Mouse (Mus musculus): ENCODE measurements around the gene Tut7. TPM values are rescaled to one million over a fixed set of nuclear protein-coding genes. Genes with fewer than 3 reads are reported as not detected.
"Not testable (repeated sequence)": the region's sequence is repeated elsewhere in the genome, so short reads cannot be mapped to it uniquely, and the experiment has no call there.

The Tut7 gene
- total RNA-seq, 2 experiments from 2014 or later, result 55.1 to 68.5 TPM

DNA sequence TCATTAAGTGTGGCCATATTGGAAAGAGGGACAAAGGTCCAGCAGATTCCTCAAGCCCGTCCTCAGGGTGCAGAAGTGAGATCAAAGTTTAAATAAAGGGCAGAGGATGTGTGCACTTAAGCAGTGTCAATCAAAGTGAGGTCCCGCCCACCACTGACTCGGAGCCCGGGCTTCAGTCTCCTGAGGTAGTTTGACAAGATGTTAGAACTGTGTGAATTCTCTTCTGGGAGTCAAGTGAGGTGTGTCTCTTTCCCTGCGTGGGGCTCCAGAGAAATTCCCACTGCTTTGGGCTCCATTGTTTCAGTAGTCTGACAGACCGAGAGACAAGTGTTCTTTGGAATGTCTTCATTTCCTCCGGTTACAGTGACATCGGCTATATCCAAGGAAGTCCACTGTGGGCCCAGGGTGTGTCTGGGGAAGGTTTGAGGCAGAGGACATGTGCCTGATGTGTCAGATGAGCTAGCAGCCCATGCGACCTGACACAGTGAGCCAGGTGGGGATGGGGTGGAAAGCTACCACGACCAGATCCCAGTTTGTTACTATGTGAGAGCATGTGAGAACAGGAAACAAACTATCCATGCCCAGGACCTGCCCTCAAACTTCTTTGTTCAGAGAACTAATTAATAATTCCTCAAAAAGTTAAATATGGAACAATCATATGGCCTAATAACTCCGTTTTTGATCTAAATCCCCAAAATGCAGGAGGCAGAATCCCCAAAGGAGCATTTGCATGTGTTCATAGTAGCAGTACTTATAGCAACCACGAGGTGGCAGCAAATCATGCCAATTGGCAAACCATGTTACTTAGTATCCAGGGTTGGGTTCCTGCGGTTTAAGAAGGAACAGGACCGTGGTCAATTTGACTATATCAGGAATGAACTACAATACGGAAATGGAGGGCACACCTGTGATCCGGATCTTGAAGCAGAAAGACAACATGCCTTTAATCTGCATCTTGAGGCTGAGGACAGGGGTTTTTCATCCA is 19.6 kb upstream of the Tut7 start:
- Histone ChIP-seq H3K27ac (no peak overlapping the region), H3K4me3 (no peak overlapping the region)
- TF ChIP-seq CTCF (conservative IDR thresholded peaks at IDR 0.05), result peak; percentile 95
- peak; percentile 76 to 86 for DNase-seq (ENCODE audit: low spot score in 2 of 2)

DNA sequence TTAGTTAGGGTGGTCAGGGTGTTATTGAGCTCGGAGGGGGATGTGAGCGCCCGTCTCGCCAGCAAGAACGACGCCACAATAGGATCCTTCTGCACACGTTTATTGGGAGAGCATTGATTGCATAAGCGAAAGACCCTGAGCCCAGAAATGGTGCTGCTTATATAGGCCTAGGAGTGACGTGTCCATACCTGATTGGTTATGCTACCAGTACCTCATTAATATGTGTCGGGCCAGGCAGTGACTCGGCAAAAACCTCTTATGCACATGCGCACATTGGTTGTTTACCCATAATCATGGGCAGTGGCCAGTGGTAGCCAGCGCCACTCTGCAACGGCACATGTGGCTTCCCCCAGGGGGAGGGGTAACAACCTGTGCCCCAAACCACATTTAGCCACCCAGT is 18.8 kb upstream of the Tut7 start:
- DNase-seq (ENCODE audit: low spot score in 2 of 2); H3K27ac ChIP-seq; H3K4me3 ChIP-seq: not testable (repeated sequence)

DNA sequence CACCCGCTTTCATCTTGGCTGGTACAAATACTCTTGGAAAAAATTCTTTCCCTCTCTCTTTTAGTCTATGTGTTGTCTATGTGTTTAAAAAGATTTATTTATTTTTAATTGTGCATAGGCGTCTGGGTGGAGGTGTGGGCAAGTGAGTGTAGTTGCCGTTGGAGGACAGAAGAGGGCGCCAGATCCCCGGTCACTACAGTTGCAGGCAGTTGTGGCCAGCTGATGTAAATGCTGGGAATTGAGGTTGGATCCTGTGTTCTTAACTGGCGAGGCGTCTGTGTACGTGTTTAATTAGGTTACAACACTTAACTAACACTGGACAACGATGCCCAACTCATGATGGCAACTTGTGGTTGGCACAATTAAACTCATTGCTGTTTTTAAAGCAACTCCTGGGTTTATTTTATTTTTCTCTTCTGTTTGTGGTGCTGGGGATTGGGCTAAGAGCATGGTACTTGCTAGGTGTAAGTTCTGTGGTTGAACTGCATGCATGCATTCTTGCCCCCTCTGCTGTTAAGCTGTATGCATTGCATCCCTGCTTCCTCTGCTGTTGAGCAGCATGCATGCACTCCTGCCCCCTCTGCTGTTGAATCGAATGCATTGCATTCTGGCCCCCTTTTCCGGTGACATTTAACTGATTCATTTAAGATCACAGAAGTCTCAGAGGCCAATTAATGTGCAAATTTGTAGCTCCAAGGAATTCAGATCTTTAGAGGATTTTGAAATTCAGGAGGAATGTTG is 17.7 kb upstream of the Tut7 start:
- DNase-seq (ENCODE audit: low spot score in 2 of 2), result peak; percentile 79 to 88

DNA sequence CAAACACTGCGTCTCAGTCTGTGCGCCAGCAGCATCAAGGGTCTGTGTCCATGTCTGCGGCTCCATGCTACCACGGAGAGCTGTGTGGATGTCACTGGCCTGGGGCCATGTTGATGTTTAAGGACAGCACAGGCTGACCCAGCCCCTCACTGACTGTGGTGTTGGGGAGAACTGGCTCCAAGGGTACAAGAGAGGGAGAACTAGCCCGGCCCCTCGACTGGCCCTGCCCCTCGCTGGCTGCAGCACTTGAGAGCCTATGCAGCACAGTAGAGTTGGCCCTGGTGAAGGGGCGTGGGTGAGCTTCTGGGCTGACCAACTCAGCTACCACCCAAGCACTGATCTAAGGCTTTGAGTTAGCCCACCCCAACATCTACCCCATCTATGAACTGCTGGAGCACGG is 16.4 kb upstream of the Tut7 start:
- no peak for TF ChIP-seq CTCF (conservative IDR thresholded peaks at IDR 0.05)
- no peak for DNase-seq (ENCODE audit: low spot score in 2 of 2)
- Histone ChIP-seq H3K27ac (no peak overlapping the region), H3K4me3 (no peak overlapping the region)

More for the DNA sequence above, 17.7 kb upstream of the Tut7 start:
- Histone ChIP-seq H3K27ac (no peak overlapping the region), H3K4me3 (no peak overlapping the region)
- TF ChIP-seq CTCF (conservative IDR thresholded peaks at IDR 0.05), result peak; percentile 91

DNA sequence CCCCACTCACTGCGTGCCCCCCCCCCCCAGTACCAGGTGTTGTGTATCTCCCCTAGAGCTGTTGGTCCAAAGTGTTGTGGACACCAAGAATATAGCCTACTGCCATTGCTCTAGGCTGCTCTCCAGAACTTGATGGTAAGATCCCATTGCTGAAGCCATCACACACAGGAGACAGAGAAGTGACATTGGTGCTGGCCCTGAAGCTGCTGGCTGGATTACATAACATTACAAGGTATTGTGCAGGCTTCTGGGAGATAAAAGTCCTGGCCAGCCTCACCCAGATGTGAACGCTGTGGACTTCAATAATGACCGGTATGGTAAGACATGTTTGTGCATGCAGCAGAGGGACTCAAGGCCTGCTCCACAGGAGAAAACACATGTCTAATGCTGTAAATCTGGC is 15.5 kb upstream of the Tut7 start:
- Histone ChIP-seq H3K27ac (no peak overlapping the region), H3K4me3 (no peak overlapping the region)
- no peak for DNase-seq (ENCODE audit: low spot score in 2 of 2)
- no peak for TF ChIP-seq CTCF (conservative IDR thresholded peaks at IDR 0.05)

DNA sequence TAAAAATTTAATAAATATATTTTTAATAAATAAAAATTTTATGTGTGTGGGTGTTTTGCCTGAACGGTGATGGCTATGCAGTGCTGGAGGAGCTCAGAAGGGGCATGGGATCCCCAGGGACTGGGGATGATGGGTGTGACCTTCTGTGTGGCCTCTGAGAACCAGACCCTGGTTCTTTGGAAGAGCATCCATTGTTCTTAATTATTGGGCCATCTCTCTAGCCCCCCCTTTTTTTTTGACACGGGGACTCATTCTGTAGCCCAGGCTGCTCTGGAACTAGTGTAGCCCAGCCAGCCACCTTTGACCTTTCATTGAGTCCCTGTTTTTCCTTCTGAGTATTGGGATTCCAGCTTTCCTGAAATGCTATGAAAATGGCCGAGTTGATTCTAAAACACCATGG is 13.9 kb upstream of the Tut7 start:
- Histone ChIP-seq H3K4me3 (no peak overlapping the region), H3K27ac (no peak overlapping the region)
- DNase-seq (ENCODE audit: low spot score in 2 of 2), result peak in 1 of 2 experiments; percentile 4

DNA sequence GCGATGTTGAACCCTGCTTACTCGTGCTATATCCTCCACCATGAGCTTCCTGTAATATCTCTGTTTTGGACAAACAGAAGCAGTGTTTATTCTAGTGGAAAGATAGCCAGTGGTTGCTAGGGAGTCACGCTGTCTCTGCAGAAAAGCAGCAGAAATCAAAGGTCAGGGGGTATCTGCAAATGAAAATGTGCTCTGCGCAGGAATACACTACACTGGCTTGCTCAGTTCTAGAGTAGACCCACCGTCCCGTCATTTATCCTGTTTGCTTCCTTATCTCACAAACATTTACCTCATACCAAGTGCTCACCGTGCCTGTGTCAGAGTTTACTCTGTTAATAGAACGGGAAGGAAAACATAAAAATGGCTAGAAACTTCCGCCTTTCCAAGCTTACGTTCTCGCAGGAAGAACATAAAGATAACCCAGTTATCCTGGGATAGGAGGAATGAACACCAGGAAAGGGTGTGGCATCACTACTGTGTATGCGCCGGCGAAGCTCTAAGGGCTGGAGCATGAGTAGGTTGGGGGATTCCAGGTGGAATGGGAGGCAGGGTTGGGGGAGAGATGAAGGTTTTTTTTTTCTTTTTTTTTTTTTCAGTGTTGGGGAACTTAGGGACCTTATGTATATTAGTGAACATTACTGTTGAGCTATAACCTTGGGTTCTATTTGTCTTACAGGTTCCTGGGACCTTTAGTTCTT is 13.3 kb upstream of the Tut7 start:
- DNase-seq (ENCODE audit: low spot score in 2 of 2), result peak in 1 of 2 experiments; percentile 3
- no peak for TF ChIP-seq CTCF (conservative IDR thresholded peaks at IDR 0.05)
- Histone ChIP-seq H3K27ac (peak overlapping the region; percentile 53; the same call in 1 of the 2 replicates), H3K4me3 (no peak overlapping the region)

More for the DNA sequence above, 13.9 kb upstream of the Tut7 start:
- TF ChIP-seq CTCF (conservative IDR thresholded peaks at IDR 0.05), result no peak

DNA sequence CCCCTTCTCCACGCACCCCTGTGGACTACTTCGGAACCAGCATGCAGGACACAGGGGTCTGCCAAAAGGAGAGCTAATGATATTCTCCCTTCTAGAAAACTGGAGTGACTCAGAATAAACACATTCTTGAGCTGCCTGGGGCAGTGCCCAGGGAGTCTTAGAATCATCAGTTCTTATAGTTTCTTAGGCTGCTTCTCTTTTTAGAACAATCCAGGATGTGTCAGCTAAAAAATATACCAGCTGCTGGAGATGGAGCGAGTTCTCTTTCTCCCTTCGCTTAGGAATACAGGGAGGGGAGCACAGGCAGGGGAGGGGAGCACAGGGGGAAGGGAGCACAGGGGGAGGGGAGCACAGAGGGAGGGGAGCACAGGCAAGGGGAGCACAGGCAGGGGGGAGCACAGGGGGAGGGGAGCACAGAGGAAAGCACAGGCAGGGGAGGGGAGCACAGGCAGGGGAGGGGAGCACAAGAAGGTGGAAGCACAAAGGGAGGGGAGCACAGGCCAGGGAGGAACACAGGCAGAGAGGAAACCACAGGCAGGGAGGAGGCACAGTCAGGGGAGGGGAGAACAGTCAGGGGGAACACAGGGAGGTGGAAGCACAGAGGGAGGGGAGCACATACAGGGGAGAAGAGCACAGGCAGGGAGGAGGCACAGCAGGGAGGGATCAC is 12.0 kb upstream of the Tut7 start:
- DNase-seq (ENCODE audit: low spot score in 2 of 2), result peak; percentile 18 to 72
- no peak overlapping the region for H3K4me3 ChIP-seq
- H3K27ac ChIP-seq, result peak overlapping the region; percentile 89
- TF ChIP-seq CTCF (conservative IDR thresholded peaks at IDR 0.05), result no peak

DNA sequence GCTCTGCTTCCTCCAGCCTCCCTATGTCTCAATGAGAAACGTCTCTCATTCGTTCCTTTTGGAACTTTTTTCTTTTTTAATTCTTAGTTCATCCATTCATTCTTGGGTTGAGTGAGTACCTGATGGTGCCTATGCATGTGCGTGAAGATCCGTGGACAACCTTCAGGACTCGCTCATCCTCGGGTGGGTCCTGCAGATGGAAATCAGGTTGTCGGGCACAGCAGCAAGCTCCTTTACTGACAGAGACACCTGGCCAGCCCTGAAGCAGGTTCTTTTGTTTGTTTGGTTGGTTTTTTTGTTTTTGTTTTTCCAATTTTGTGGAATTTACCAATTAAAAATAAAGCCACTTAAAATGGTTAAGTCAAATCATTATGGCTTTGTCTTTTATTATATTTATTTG is 9.9 kb upstream of the Tut7 start:
- DNase-seq (ENCODE audit: low spot score in 2 of 2), result no peak
- TF ChIP-seq CTCF (conservative IDR thresholded peaks at IDR 0.05), result no peak
- no peak overlapping the region for H3K4me3 ChIP-seq
- no peak overlapping the region for H3K27ac ChIP-seq

DNA sequence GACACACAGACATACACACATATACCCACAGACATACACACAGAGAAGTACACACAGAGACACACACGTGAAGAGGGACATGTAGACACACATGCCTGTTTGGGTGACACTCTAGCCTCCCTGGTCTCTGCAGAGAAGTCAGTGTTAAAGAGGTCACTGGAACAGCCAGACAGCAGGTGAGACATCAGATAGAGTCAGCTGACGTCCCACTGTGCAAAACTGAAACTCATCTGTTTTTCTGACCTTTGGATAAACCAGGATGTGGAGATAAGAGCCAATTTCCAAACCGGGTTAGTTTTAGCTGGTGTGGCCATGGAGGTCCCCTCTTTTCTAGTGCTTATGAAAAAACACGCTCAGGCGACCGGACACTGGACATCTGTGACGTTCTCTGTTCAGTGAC is 9.5 kb upstream of the Tut7 start:
- no peak for TF ChIP-seq CTCF (conservative IDR thresholded peaks at IDR 0.05)
- Histone ChIP-seq H3K4me3 (no peak overlapping the region), H3K27ac (no peak overlapping the region)
- no peak for DNase-seq (ENCODE audit: low spot score in 2 of 2)

DNA sequence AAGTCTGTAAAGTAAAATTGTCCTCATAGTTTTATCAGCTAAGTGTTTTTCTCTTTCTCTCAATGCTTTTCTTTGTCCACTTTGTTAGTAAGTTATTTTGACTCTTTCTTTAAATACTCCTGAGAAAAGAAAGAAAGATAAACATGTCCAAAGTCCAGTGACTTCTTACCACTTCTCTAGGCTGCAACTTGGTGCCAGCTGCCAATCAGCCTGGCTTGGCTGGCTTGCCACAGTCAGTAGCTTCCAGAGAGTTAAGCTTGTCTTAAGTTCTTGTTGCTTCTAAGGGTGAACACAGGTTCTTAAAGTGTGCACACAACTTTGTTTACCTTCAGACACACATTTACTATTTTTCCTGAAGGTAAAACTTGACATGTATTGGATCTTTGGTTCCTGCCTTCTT is 3.0 kb upstream of the Tut7 start:
- H3K27ac ChIP-seq, result no peak overlapping the region
- TF ChIP-seq CTCF (conservative IDR thresholded peaks at IDR 0.05), result no peak
- DNase-seq (ENCODE audit: low spot score in 2 of 2), result no peak
- no peak overlapping the region for H3K4me3 ChIP-seq

DNA sequence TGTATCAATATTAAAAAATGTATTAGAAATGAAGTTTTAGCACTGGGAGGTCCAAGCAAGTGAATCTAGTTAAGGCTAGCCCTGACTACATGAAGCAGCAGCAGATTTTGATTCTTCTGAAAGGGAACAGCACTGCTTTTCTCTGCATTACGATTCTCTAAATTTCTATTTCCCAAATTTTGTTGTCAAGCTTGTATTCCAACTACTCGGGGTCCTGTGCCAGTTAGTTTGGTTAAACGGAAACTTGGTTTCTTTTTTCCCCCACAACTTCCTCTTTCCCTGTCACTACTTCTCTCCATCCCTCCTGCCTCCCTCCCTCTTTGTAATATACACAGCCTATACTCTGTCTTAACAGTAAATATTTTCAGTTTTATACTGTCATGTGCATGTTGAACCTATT is 2.1 kb downstream of the Tut7 start:
- peak overlapping the region; percentile 56; the same call in 1 of the 2 replicates for H3K27ac ChIP-seq
- DNase-seq (ENCODE audit: low spot score in 2 of 2), result no peak
- TF ChIP-seq CTCF (conservative IDR thresholded peaks at IDR 0.05), result no peak
- H3K4me3 ChIP-seq, result peak overlapping the region; percentile 63
